Mouse (Mus musculus) cortical plate, adult 2 months (tissue): ENCODE results near the gene Dnajb4.

ENCODE experiments used
- CTCF ChIP-seq: fragments of 200-500 bp; IDR thresholded peaks from 2 replicates; pipeline ENCODE4 v1.5.1; 2011; ENCODE audit warnings: mild to moderate bottlenecking, control low read depth, low read length; ENCODE audit not compliant: insufficient read depth; ENCODE audit errors: extremely low read depth
- POLR2A ChIP-seq: fragments of 200-500 bp; IDR thresholded peaks from 2 replicates; pipeline ENCODE4 v1.6.1; 2011; ENCODE audit warnings: mild to moderate bottlenecking, low read length, control low read depth; ENCODE audit not compliant: insufficient read depth; ENCODE audit errors: extremely low read depth

DNA sequence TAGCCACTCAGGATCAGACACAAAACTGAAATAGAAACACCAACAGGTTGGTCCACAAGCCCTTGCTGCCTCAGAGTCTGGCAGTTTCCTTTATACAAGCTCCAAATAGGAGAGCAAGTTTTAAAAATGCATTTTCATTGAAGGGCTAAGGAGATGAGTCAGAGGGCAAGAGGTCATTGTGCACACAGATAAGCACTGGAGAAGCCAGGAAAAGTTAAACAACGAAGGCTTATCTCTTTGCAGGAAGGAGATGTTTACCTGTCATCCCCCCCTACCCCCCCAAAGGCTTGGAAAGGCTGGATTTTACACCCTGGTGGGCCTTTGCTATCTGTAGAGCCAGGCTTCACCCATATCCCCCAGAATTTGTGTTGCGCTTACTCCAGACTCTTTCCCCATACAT is 38.9 kb downstream of the Dnajb4 start:
- no peak for TF ChIP-seq CTCF
- no peak for TF ChIP-seq POLR2A
